Mouse (Mus musculus): Measurements from ENCODE around the gene Nudt17. TPM values are rescaled to one million over a fixed set of nuclear protein-coding genes. Genes with fewer than 3 reads are reported as not detected.
A peak's percentile ranks its signal among the peaks of the same experiment; 100 is the strongest.

Nudt17 gene
- polyA plus RNA-seq, 1 experiment: 4.7 TPM

GRCm38 (mm10) chr3:96706984-96707383 lies 1.4 kb downstream of the Nudt17 start:
- no peak for TF ChIP-seq CTCF (IDR thresholded peaks at IDR 0.05; ENCODE audit: insufficient read depth, low read length)
- TF ChIP-seq POLR2A (IDR thresholded peaks at IDR 0.05; ENCODE audit: borderline replicate concordance, extremely low read depth, low read depth, low read length): no peak
- 56% methylated on average over 7 of the region's 7 CpGs for WGBS

GRCm38 (mm10) chr3:96706217-96706616 lies 2.1 kb downstream of the Nudt17 start:
- Histone ChIP-seq H3K4me1 (ENCODE audit: control insufficient read depth, insufficient read depth, low read length) (peaks cover 4% of the 10 kb centered on the region; the same call in 1 of the 2 replicates), H3K4me3 (replicated peaks; ENCODE audit: extremely low read depth, low read depth, low read length) (no peak overlapping the region)
- no peak for DNase-seq
- WGBS: 89% methylated on average over 11 of the region's 11 CpGs
- TF ChIP-seq POLR2A (IDR thresholded peaks at IDR 0.05; ENCODE audit: borderline replicate concordance, extremely low read depth, low read depth, low read length) (no peak), CTCF (IDR thresholded peaks at IDR 0.05; ENCODE audit: insufficient read depth, low read length) (no peak)

More at GRCm38 (mm10) chr3:96706984-96707383, 1.4 kb downstream of the Nudt17 start:
- peaks cover 4% of the 10 kb centered on the region; the same call in 1 of the 2 replicates for H3K4me1 ChIP-seq (ENCODE audit: control insufficient read depth, insufficient read depth, low read length)
- no peak for DNase-seq
- no peak overlapping the region for H3K4me3 ChIP-seq (replicated peaks; ENCODE audit: extremely low read depth, low read depth, low read length)

GRCm38 (mm10) chr3:96704778-96705177 lies 3.6 kb downstream of the Nudt17 start:
- Histone ChIP-seq H3K4me3 (replicated peaks; ENCODE audit: extremely low read depth, low read depth, low read length) (no peak overlapping the region), H3K4me1 (ENCODE audit: control insufficient read depth, insufficient read depth, low read length) (peaks cover 4% of the 10 kb centered on the region; the same call in 1 of the 2 replicates)
- peak; percentile 29 for DNase-seq
- no peak for TF ChIP-seq POLR2A (IDR thresholded peaks at IDR 0.05; ENCODE audit: borderline replicate concordance, extremely low read depth, low read depth, low read length)
- TF ChIP-seq CTCF (IDR thresholded peaks at IDR 0.05; ENCODE audit: insufficient read depth, low read length): 0 out of 2 replicates have a peak, but pooled peaks have one; percentile 18
- WGBS: 71% methylated on average over 11 of the region's 11 CpGs

GRCm38 (mm10) chr3:96701003-96701402 lies 7.4 kb downstream of the Nudt17 start:
- H3K4me1 ChIP-seq (ENCODE audit: control insufficient read depth, insufficient read depth, low read length): 0 out of 2 replicates have a peak, but pooled peaks cover under 1% of the 10 kb centered on the region
- TF ChIP-seq CTCF (IDR thresholded peaks at IDR 0.05; ENCODE audit: insufficient read depth, low read length) (no peak), POLR2A (IDR thresholded peaks at IDR 0.05; ENCODE audit: borderline replicate concordance, extremely low read depth, low read depth, low read length) (no peak)
- H3K4me3 ChIP-seq (replicated peaks; ENCODE audit: extremely low read depth, low read depth, low read length): no peak overlapping the region
- DNase-seq: no peak
- WGBS: 85% methylated on average over 4 of the region's 4 CpGs

GRCm38 (mm10) chr3:96700376-96700775 lies 8.0 kb downstream of the Nudt17 start:
- Histone ChIP-seq H3K4me1 (ENCODE audit: control insufficient read depth, insufficient read depth, low read length) (0 out of 2 replicates have a peak, but pooled peaks cover 4% of the 10 kb centered on the region), H3K4me3 (replicated peaks; ENCODE audit: extremely low read depth, low read depth, low read length) (no peak overlapping the region)
- 58% methylated on average over 7 of the region's 7 CpGs for WGBS
- TF ChIP-seq CTCF (IDR thresholded peaks at IDR 0.05; ENCODE audit: insufficient read depth, low read length) (no peak), POLR2A (IDR thresholded peaks at IDR 0.05; ENCODE audit: borderline replicate concordance, extremely low read depth, low read depth, low read length) (no peak)
- no peak for DNase-seq

- no peak overlapping the region for H3K4me3 ChIP-seq (replicated peaks; ENCODE audit: extremely low read depth, low read depth, low read length)
- DNase-seq: no peak
- TF ChIP-seq POLR2A (IDR thresholded peaks at IDR 0.05; ENCODE audit: borderline replicate concordance, extremely low read depth, low read depth, low read length): no peak
- H3K4me1 ChIP-seq (ENCODE audit: control insufficient read depth, insufficient read depth, low read length): 0 out of 2 replicates have a peak, but pooled peaks cover 4% of the 10 kb centered on the region
- 67% methylated on average over 19 of the region's 19 CpGs for WGBS
Measured at GRCm38 (mm10) chr3:96698993-96699690, 9.2 kb downstream of the Nudt17 start.

GRCm38 (mm10) chr3:96696766-96697732 lies 11.3 kb downstream of the Nudt17 start:
- peak; percentile 93 for DNase-seq
- WGBS: under 1% methylated on average over 83 of the region's 85 CpGs
- Histone ChIP-seq H3K4me3 (replicated peaks; ENCODE audit: extremely low read depth, low read depth, low read length) (peak overlapping the region; percentile 99), H3K4me1 (ENCODE audit: control insufficient read depth, insufficient read depth, low read length) (0 out of 2 replicates have a peak, but pooled peaks cover 4% of the 10 kb centered on the region)
- TF ChIP-seq POLR2A (IDR thresholded peaks at IDR 0.05; ENCODE audit: borderline replicate concordance, extremely low read depth, low read depth, low read length): peak; percentile 61
- no peak for TF ChIP-seq CTCF (IDR thresholded peaks at IDR 0.05; ENCODE audit: insufficient read depth, low read length)

- peak within 1 kb of the TSS; percentile 99 for H3K4me3 ChIP-seq (replicated peaks; ENCODE audit: extremely low read depth, low read depth, low read length)
- peak; percentile 84 for DNase-seq
- WGBS: under 1% methylated on average over 35 of the region's 35 CpGs
- 0 out of 2 replicates have a peak, but pooled peaks cover 4% of the 10 kb centered on the region for H3K4me1 ChIP-seq (ENCODE audit: control insufficient read depth, insufficient read depth, low read length)
- TF ChIP-seq CTCF (IDR thresholded peaks at IDR 0.05; ENCODE audit: insufficient read depth, low read length) (no peak), POLR2A (IDR thresholded peaks at IDR 0.05; ENCODE audit: borderline replicate concordance, extremely low read depth, low read depth, low read length) (peak; percentile 75; the same call in 1 of the 2 replicates)
Measured at GRCm38 (mm10) chr3:96696198-96696765, 12.1 kb downstream of the Nudt17 start, which contains the start of gene Pias3. TSS of gene Pias3 (plus strand) at chr3:96696384.

GRCm38 (mm10) chr3:96693579-96693978 lies 14.8 kb downstream of the Nudt17 start:
- no peak for DNase-seq
- H3K4me3 ChIP-seq (replicated peaks; ENCODE audit: extremely low read depth, low read depth, low read length): no peak overlapping the region
- no peak for TF ChIP-seq CTCF (IDR thresholded peaks at IDR 0.05; ENCODE audit: insufficient read depth, low read length)
- WGBS: 55% methylated on average over 1 of the region's 1 CpGs
- 0 out of 2 replicates have a peak, but pooled peaks cover 4% of the 10 kb centered on the region for H3K4me1 ChIP-seq (ENCODE audit: control insufficient read depth, insufficient read depth, low read length)

Measured in lung, adult 2 months (tissue).